Mouse (Mus musculus): ENCODE measurements at regions not wholly inside any gene's neighbourhood (a gene's known extent, or its start where the extent isn't known, plus 50 kb on each side); places are given as distances from the start of the nearest gene placed in this dataset.
"Not testable (repeated sequence)": the region's sequence is repeated elsewhere in the genome, so short reads cannot be mapped to it uniquely, and the experiment has no call there.

DNA sequence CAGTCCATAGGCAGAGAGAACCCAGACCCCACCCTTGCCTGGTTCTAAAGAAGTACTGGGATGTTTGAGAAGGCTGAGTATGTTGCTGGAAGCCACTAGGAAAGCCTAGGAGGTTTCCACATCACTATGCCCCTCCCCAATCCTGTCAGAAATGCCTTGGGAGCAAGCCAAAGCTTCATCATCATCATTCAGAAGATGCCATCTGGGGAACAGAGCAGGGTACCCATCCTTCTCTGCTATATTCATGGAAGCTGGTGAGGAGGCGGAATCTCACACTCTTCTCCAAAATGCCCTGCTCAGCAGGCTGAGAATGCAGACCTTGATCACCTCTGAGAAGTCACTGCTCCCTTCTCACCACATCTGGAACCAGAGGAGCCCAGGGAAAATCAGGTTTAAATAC, 200.7 kb downstream of the Plxna1 start:
- DNase-seq: no peak

DNA sequence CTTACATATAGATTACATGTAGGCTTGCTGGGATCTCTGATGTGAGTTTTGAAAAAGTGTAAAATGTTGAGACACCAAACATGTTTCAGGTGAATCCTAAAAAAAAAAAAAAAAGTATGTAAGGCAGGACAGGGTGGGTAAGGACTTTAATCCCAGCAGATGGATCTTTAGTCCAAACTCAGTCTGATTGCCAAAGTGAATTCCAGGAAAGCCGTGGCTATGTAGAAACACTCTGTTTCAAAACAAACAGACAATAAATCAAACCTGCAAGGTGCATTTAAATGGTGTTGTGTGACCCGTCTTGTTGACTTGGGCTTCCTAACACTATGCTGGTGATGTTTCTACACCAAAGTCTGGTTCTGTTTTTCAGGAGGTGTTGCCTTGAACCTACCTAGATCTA, 192.9 kb downstream of the Plxna1 start:
- no peak for DNase-seq

DNA sequence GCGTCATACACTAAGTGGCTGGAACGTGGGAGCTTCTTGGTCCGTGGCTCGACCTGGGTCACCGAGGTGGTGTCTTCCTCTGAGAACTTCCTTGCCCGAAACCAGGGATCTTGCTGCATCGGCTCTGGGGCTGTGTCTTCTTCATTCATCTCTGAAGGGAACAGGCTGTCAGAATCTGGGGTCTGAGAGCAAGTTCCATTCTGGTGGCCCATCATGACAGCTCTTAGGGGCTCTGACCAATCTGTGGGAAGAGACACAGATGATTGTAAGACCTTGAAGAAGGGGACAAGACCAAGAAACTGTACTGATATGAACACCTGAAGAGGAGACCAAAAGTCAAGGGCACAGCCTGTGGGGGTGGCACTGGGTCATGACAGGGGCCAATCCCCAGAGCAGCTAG, 177.5 kb downstream of the Plxna1 start:
- not testable (repeated sequence) for DNase-seq

DNA sequence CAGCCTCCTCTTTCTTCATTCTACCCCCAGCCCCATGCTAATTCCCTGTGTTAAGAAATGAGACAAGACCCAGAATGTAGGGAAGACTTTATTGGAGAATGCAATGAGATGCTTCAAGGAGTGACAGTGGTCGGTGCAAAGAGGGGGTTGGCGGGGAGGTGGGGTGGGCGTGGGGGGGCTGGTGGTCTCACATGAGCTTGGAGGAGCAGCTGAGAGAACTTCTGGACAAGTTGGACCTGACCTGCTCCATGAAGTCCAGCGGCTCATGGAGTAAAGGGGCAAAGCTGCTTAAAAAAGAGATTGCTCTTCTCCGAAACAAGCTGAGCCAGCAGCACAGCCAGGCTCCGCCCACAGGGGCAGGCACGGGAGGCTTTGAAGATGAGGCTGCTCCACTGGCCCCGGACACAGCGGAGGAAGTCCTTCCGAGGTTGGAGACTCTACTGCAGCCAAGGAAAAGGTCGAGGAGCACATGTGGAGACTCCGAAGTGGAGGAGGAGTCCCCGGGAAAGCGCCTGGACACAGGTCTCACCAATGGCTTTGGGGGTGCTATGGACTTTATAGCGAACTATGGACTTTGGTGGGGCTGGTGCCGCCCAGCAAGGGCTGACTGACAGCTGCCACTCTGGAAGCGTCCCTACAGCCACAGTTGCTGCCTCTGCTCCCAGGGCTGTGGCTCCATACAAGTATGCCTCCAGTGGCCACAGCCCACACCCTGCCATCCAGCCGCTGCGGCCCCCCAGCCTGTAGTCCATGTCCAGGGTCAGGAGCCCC, 161.7 kb downstream of the Plxna1 start:
- not testable (repeated sequence) for DNase-seq

DNA sequence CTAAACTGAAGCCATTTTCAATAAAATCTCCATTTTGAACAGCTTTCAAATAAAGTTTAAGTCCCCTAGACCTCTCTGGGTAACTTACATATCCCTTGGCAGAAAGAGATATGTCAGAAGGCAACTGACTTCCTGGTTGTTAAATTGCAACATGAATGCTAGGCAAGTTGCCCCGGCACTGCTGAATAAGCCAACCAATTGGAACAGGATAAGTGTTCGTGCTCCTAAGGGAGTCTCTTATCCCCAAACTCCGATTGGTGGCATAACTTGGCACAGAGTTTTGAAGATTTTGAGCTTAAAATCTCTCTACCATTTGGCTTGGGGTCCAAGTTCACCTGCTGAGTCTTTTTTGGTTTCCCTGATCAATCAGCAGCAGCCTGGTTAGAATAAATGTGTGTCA, 147.4 kb downstream of the Plxna1 start:
- DNase-seq: no peak

DNA sequence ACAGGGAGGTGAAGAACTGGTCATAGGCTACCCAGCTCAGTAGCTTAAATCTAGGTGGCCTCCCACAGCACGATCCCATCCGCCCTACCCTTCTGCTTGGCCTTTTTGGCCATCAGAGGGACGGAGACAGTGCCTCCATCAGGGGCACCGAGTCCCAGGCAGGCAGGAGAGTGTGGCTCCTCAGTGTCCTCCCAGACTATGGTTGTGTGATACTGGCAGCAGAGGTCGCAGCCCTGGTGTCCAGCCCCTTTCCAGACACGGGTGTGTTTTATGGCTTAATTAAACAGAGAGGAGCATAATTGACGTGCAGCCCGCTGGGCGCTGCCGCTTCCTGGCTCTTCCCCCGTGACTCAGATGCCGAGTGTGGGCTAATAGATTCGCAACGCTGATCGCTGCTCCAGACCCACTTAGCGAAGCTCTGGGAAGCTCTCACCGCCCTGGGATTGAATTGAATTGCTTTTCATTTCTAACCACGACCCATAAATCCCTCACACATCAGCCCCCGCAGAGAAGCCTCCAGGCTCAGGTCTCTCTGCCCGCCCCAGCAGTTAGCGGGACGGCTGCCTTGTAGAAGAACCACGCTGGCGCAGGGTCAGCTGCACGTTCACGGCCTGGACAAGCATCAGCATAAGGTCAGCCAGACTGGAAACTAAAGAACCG, 126.9 kb downstream of the Plxna1 start:
- peak; percentile 33 to 56 for DNase-seq

DNA sequence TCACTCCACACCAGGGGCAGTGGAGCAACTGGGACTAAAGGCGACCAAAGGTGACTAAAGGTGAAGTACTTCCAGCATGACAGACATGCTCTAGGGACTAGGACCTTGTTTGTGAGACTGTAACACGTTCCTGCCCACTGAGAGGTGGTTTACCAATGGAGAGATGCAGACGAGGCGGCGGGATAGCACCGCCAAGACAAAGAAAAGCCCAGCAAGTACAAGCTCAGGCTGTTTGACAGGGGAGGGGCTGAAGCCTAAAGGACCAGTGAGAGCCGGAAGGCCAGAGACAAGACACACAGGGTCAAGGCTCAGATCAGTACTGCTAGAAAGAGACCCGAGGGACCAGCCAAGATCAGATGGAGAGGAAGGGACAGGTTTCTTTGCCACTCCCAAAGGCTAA, 126.2 kb downstream of the Plxna1 start:
- no peak for DNase-seq

DNA sequence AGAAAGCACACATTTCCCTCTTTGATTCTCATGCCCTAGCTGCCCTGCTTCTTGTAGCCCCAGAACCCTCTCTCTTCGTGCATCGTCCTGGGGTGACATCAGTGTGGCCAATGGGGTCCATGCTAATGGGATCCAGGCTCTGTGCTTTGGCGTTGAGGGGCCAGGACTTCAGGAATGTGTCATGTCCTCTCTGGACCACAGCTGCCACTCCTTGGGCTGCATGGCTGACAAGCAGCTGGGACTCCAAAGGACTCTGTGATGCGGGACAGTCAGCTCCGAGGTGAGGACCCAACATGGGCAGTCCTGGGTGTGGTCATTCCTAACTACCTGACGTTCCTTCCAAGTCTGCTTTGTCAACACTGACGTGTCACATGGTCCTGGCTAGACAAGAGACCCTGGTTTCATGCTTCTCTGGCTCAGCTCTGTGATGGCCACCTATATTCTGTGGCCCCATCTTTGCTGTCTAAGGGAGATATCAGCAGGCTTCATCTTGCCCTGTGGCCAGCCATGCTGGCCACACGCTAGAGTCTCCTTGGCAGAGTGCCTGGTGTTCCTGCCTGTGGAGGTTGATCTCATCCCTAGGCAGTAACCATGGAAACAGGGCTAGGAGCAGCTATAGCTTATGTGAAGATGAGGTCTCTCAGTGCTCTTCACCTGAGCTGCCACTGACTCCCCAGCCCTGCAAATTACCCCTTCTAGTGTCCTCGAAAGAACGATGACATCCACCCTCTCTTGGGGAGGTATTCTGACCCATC, 125.4 kb downstream of the Plxna1 start:
- DNase-seq: no peak

DNA sequence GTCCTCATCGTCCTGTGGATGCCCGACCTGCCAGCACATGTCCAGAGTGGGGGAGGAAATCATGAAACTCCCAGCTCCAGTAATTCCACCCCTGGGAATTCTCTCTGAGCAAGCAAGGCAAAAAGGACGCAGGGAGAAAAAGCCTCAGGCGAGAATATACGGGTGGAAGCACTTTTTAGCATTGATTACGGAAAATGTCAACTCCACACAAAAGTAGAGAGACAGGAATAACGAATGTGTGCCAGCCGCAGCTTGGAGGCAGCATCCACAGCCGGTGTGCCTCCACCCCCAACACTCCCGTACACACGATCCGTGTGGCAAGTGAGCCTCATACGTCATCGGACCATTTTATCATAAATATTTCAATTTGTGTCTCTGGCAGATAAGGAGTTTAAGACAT, 123.5 kb downstream of the Plxna1 start:
- no peak for DNase-seq

DNA sequence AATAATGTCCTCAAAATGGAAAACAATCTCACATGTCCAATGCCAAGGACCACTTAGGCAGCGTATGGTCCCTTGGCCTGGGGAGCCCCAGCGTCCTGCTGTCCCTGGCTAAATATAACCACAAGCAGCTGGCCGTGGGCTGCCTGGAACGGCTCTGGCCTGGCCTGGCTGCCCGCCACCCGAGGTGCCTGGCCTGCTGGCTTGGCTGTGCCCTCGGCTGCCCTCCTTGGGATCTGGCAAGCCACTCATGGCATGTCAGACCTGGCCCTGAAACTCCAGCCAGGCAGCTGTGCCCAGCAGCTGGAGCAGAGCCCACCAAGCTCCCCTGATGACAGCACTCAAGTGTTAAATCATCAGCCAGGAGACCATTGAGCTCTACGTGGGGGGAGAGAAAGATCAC, 122.9 kb downstream of the Plxna1 start:
- peak; percentile 18 to 29 for DNase-seq

DNA sequence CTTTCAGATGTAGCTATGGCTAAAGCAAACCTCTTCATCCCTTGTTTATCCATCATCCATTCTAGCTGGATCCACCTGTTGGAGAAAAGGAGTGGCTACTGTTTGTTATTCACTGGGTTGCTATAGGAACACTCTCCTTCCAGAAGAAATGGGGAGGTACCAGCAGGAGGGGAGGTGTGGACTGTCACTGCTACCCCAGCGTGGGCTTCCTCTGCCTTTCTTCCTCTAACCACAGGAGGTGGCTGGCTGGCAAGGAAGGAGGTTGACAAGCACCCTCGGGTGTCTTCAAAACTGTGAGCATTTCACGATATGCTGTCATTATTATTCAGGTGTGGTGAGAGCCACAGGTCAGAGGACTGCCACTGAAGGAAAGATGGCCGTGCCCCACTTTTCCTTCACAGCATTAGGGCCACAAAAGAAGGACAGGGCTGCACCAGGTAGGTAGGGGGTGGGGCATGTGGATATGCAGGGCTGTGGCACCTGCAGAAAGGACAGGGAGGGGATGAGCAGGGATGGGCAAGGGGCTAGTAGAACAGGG, 122.2 kb downstream of the Plxna1 start:
- DNase-seq: no peak

DNA sequence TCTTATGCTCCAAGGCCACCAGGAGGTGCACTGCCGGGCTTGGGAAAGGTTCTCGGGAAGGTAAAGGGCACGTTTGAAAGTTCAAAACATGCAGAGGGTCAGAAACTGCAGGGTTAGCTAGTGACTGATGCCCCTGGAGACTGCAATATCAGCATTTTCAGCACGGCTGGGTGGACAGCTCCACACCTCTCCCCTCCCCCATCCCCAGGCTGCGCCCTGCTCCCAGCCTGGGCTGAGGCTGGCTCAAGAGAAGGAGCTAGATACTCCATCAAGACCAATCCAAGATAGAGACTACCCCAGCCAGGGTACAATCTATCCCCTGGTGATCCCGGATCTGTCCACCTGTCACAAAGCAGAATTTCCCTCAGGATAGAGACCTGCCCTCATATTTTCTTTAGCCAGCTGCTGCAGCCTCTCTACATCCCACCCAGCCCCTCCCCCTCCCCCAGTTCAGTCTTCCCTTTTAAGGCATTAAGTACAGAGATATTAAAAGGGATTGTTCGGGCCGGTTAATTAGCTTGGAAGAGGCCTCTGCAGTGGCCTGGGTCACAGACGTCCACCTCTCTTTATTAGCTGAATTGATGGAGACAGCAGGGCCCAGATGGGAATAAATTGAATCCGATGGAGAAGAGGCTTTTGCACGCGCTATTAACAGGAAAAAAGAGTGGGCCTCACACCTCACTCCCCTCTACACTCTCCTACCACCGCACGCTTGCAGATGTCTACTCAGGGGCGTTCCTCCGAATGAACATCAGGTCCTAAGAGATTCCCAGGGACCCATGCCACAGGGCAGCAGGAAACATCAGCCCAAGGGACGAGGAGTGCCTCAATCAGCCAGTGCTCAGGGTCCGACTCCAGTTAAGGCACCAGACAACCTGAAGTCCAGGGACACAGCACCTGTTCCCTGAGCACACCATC, 119.8 kb downstream of the Plxna1 start:
- peak; percentile 77 to 78 for DNase-seq

DNA sequence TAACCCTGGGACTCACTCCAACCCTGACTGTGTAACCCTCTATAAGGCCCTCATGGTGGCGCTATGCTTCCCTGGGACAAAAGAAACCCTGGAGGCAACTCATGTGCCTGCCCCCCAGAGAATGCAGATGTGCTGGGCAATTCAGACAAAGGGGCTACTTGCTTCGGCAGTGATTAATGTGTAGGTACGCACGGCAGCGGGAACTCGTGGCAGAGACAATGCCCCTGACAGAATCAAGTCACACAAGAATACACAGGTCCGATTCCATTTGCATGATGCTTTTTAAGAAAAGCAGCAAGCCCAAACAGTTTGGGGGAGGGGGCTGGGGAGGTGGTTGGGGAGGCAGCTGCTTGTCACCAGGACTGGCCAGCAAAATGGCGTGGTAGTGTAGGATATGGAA, 116.9 kb downstream of the Plxna1 start:
- DNase-seq: no peak

DNA sequence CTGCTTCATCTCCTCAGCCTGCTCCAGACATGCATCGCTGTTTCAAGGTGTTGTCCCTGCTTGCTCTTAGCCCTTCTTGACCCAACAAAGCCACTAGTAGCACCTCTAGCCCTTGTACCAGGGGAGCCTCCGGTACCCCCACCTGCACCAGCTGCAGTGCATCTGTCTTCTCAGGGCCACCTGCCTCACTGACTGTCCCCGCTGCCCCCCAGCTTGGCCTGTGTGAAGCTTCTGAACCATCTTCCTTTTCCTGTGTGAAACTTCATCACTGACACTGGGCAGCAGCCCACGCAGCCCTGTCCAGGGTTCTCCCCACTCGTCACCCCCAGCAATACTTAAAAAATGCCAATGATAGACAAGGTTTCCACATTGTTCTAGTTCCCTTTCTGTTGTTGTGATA, 116.2 kb downstream of the Plxna1 start:
- no peak for DNase-seq

DNA sequence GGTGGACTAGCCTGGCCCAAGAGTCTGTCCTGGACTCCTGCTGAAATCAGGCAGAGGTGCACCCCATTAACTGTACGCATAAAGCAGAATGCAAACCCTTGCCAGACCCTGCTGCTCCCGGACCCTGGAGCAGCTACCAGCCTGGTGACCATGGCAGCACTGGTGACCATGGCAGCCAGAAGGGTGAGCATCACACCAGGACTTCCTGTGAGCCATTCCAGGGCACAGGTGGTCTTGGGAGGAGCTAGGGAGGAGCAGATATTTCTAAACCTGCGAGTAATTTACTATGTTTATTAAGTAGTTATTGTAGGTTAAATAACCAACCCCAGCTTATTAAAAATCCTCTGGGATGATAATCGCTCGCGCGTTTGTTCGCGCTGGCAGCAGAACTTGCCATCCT, 113.8 kb downstream of the Plxna1 start:
- no peak for DNase-seq

DNA sequence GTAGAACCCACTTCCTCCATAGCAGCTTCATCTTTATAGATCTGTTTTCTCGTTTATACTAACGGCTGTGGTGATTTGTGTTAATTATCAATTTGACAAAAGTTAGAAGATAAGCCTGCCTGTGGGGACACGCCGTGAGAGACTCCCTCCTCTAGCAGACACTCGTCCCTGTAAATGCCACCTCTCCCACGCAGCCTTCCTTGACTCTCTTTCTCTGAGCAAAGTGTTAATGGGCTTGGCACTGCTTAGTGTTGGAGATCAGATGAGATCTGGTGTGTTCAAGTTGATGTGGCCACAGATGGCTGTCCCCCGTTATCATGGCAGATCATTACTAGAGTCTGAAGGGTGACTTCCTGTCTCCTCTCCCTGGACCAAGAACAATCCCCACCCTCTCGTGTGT, 113.1 kb downstream of the Plxna1 start:
- DNase-seq: no peak

DNA sequence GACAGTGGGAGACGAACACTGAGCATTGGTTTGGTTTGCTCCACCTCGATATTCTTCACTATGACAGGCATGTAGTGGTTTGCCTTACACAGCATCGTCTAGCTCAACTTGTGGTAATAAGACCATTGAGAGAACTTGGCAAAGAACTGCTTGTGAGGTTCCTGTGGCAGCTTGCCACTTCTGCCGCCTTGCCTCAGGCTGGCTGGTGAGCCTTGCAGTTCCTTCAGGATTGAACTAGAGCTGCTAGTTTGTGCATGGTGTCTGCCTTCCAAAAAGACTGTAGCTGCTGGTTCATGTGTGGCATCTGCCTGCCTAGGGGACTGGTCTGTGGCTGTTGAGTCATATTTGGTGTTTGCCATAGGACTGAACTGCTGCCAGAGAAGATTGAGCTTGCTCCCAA, 110.8 kb downstream of the Plxna1 start:
- DNase-seq: no peak

DNA sequence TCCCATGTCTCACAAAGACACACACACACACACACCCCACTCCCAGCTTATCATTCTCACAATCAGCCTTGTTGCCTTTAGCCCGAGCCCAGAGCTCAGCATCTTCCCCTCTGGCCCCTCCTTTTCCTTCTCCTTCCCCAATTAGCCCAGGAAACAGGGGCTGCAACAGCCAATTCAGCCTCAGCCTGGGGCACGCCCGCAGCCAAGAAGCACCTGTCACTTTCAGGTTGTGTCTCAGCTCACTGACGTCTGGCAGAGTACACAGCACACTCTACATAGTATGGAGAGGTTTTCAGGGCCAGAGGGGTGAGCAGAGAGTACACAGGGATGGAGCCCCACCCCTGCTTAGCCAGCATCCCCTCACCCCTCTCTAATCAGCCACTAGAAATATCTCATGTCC, 106.4 kb downstream of the Plxna1 start:
- DNase-seq: no peak

DNA sequence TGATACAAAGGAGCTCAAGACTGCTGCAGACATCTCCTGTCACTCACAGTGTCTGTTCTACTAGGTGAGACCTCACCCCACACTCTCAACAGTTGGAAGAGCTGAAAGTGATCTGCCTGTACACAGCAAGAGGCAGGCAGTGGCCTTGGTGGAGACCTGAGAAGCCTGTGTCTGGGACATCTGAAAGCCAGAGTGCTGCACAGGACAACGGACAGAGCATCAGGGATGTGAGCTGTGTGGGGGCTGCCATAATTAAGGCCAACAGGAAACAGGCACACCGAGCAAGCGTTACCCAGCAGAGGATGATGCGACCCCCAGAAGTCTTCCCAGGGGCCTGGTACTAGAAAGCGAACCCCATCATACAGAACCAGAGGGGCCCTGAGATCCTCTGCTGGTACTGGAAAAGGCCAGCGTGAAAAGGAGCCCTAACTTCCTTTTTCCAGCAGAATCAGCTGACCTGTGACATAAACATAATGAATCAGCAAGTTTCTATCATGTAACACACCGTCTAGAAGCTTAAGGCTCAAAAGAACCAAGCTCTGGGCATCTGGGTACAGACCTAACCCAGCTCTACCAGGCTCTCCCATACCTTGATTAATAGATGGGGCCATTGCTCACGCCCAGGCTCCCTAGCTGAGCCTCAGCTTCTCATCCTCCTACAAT, 105.7 kb downstream of the Plxna1 start:
- no peak for DNase-seq

DNA sequence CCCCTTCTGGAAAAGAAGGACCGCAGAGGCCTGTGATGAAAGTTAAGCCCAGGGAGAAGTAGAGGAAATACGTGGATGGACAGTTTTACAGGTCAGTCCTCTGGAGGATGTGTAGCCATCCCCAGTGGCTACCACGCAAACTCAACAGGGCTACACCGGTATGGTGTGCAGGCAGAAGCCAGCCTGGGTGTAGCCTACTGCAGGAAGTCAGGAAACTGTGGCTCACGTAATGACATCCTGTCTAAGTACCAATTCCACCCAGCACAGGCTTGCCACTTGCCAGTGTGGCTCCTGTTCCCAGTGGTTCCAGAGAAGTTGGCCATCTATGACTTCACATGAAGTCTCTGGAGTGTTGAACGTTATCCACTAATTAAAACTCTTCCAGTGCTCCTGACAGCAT, 105.0 kb downstream of the Plxna1 start:
- DNase-seq: no peak

DNA sequence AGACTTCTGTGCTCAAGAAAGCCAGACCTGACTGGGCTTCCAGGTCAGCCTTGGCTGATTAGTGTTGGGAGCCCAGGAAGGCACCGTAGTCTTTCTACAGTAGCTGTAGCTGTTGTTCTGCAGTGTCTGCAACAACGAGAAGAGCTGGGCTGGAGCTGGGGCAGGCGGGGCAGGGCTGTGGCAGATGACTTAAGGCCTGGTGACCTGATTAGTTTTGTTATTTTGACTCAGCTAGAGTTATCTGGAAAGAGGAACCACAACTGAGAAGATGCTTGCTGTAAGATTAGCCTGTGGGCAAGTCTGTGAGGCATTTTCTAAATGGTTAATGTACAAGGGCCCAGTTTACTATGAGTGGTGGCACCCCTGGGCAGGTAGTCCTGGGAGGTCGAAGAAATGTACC, 104.3 kb downstream of the Plxna1 start:
- no peak for DNase-seq

DNA sequence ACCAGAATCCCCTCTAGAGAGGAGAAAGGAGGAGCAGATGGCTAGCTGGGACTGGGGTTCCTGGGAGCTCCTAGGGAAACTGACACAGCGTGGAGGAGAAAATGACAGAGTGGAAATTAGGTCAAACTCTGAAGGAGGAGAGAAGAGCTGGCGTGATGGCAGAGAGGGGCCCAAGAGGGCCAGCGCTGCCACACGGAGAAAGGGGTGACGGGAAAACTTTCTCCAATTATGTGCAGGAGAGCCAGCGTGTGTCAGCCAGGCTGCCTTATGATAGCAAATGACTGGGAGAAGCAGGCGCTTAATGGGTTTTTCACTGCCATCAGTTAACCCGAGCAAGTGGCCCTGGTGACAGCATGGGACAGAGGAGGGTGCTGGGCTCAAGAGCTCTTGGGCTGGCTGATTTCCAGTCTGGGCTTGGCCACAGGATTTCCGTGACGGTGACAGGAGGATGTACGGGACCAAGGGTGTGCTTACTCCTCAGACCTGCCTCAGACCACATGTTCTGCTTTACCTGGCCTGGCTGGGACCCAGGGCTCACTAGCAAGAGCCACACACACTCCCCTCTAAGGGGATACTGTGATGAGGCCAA, 102.9 kb downstream of the Plxna1 start:
- no peak for DNase-seq

Data from kidney, postnatal 4 days (tissue).